Mouse (Mus musculus) liver, embryonic 14.5 days (tissue): ENCODE measurements around the gene Htr2c. TPM values are rescaled to one million over a fixed set of nuclear protein-coding genes. Genes with fewer than 3 reads are reported as not detected.
A peak's percentile ranks its signal among the peaks of the same experiment; 100 is the strongest.

Experiments
- ATAC-seq: fragments of 200-750 bp; cut with Nextera tagmentation; 2 replicates; pipeline ENCODE4 v1.8.0; 2017; ENCODE audit warnings: moderate number of reproducible peaks, mild to moderate bottlenecking, moderate library complexity; ENCODE audit not compliant: insufficient read depth
- DNase-seq, 3 experiments: peaks; one replicate each; pipeline ENCODE4 v3.0.0-alpha.2; 2012 to 2013; ENCODE audit warnings: low read depth in 3 of 3, low spot score in 3 of 3
- H3K27ac ChIP-seq: fragments of 300-500 bp; sonication (generic); 2 replicates; pipeline ENCODE4 v1.5.1; 2014; ENCODE audit warnings: moderate library complexity, mild to moderate bottlenecking, control low read depth, inconsistent platforms
- H3K27me3 ChIP-seq: fragments of 300-500 bp; sonication (generic); 2 replicates; pipeline ENCODE4 v1.6.1; 2014; ENCODE audit warnings: mild to moderate bottlenecking, low read length, moderate library complexity; ENCODE audit not compliant: control insufficient read depth, insufficient read depth
- H3K36me3 ChIP-seq: fragments of 300-500 bp; sonication (generic); replicated peaks from 2 replicates; pipeline ENCODE4 v1.6.1; 2014; ENCODE audit warnings: low read depth; ENCODE audit not compliant: control insufficient read depth, insufficient read depth
- H3K4me1 ChIP-seq, 2 experiments: fragments of 200-500 bp in 1 of 2; fragments of 300-500 bp in 1 of 2; sonication (generic) in 1 of 2; replicated peaks; 2 replicates each; pipeline ENCODE4 v1.6.1; 2012 to 2014; ENCODE audit warnings: antibody characterized with exemption in 1 of 2, inconsistent platforms in 1 of 2, low read length in 1 of 2; ENCODE audit not compliant: control insufficient read depth in 2 of 2, insufficient read depth in 2 of 2
- H3K4me2 ChIP-seq: fragments of 300-500 bp; sonication (generic); 2 replicates; pipeline ENCODE4 v1.6.1; 2014; ENCODE audit warnings: low read depth, mild to moderate bottlenecking, control low read depth, moderate library complexity
- H3K4me3 ChIP-seq, 2 experiments: fragments of 200-500 bp in 1 of 2; fragments of 300-500 bp in 1 of 2; sonication (generic) in 1 of 2; 2 replicates each; pipeline ENCODE4 v1.5.1; 2012 to 2014; ENCODE audit warnings: low read depth in 2 of 2, low read length in 2 of 2, mild to moderate bottlenecking in 2 of 2, control low read depth in 1 of 2, inconsistent platforms in 1 of 2, moderate library complexity in 1 of 2; ENCODE audit not compliant: insufficient read depth in 1 of 2
- H3K9ac ChIP-seq: fragments of 300-500 bp; sonication (generic); replicated peaks from 2 replicates; pipeline ENCODE4 v1.6.1; 2014; ENCODE audit warnings: mild to moderate bottlenecking, control low read depth, moderate library complexity
- H3K9me3 ChIP-seq: fragments of 300-500 bp; sonication (generic); 2 replicates; pipeline ENCODE4 v1.6.1; 2016; ENCODE audit warnings: low read length, mixed read lengths; ENCODE audit not compliant: control insufficient read depth
- CTCF ChIP-seq: IDR thresholded peaks from 2 replicates; pipeline ENCODE4 v1.5.1; 2016; ENCODE audit warnings: antibody characterized with exemption, low read depth, control low read depth
- EP300 ChIP-seq: IDR thresholded peaks from 2 replicates; pipeline ENCODE4 v1.6.1; 2016; ENCODE audit warnings: antibody characterized with exemption, low read depth
- WGBS: fragments of 180-500 bp; shearing (Covaris S2); extraction: QIAGEN DNeasy Blood & Tissue Kit; methylation state at CpG from one replicate; pipeline ENCODE4 v1.1.7; 2014; ENCODE audit not compliant: insufficient replicate concordance; 5-methylcytosine and 5-hydroxymethylcytosine counted together
- polyA plus RNA-seq, 2 experiments: library from polyadenylated mRNA; depleted of rRNA in 1 of 2; stranded (reverse) in 1 of 2; unstranded in 1 of 2; fragments of >200 nt; fragmentation: Nextera tagmentation in 1 of 2; extraction: Ambion mirVana in 1 of 2; gene quantifications; 2 replicates each; pipeline versions ENCODE4 v1.2.1 to v1.2.3; 2012 to 2014

Gene Htr2c
- polyA plus RNA-seq, 2 experiments: not detected

- DNase-seq (no peak), ATAC-seq (no peak)
- H3K4me2 ChIP-seq: no peak overlapping the region
- no peak overlapping the region for H3K27ac ChIP-seq
- no peaks in the 10 kb centered on the region for H3K4me1 ChIP-seq
- H3K9me3 ChIP-seq: no peaks in the 10 kb centered on the region
- H3K27me3 ChIP-seq: no peaks in the 10 kb centered on the region; the same call in 1 of the 2 replicates
- TF ChIP-seq EP300 (no peak), CTCF (no peak)
- WGBS: 61% methylated on average over 1 of the region's 1 CpGs
- H3K9ac ChIP-seq: no peak overlapping the region
- no peak overlapping the region for H3K4me3 ChIP-seq
- H3K36me3 ChIP-seq: no peaks in the 10 kb centered on the region
Observed at GRCm38 (mm10) chrX:146958608-146959007, 3.7 kb upstream of the Htr2c start.

DNA sequence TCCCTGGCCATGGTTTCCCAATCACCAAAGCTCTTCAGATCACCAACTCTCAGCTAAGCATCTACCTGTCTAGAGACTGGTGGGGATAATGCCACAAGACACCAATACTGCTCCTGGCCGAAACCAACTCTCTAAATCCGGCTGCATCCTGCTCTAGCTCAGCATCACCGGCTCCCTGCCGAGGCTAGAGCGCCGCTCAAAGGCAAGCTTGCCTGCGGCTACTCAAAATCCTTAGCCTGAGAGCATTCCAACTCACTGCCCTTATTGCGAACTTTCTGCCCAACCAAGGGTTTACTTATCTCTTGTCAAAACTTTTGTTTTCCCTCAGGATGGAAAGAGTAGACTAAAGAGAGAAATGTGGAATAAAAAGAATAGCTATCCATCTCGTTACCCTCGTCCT is 2.4 kb upstream of the Htr2c start:
- Histone ChIP-seq H3K27ac (no peak overlapping the region), H3K4me3 (no peak overlapping the region), H3K9ac (no peak overlapping the region), H3K36me3 (no peaks in the 10 kb centered on the region), H3K9me3 (no peaks in the 10 kb centered on the region), H3K4me1 (no peaks in the 10 kb centered on the region), H3K27me3 (no peaks in the 10 kb centered on the region; the same call in 1 of the 2 replicates), H3K4me2 (no peak overlapping the region)
- 22% methylated on average over 10 of the region's 10 CpGs for WGBS
- no peak for ATAC-seq
- no peak for TF ChIP-seq CTCF
- TF ChIP-seq EP300: no peak
- DNase-seq: no peak

GRCm38 (mm10) chrX:146962914-146963547 is 718 bp downstream of the Htr2c start:
- Histone ChIP-seq H3K9ac (no peak overlapping the region), H3K36me3 (no peaks in the 10 kb centered on the region), H3K4me3 (no peak overlapping the region), H3K27me3 (no peaks in the 10 kb centered on the region; the same call in 1 of the 2 replicates), H3K4me2 (no peak overlapping the region), H3K9me3 (no peaks in the 10 kb centered on the region), H3K4me1 (no peaks in the 10 kb centered on the region), H3K27ac (no peak overlapping the region)
- ATAC-seq (no peak), DNase-seq (no peak)
- TF ChIP-seq CTCF (no peak), EP300 (no peak)
- 14% methylated on average over 35 of the region's 37 CpGs for WGBS

- H3K9me3 ChIP-seq: no peaks in the 10 kb centered on the region
- 47% methylated on average over 5 of the region's 5 CpGs for WGBS
- no peak overlapping the region for H3K4me2 ChIP-seq
- DNase-seq (no peak), ATAC-seq (no peak)
- no peaks in the 10 kb centered on the region for H3K27me3 ChIP-seq
- no peak overlapping the region for H3K27ac ChIP-seq
- no peaks in the 10 kb centered on the region for H3K4me1 ChIP-seq
- no peak overlapping the region for H3K9ac ChIP-seq
- TF ChIP-seq CTCF: peak; percentile 55
- no peak for TF ChIP-seq EP300
- H3K36me3 ChIP-seq: no peaks in the 10 kb centered on the region
- no peak overlapping the region for H3K4me3 ChIP-seq
Observed at GRCm38 (mm10) chrX:146979931-146980330, 17.6 kb downstream of the Htr2c start.

DNA sequence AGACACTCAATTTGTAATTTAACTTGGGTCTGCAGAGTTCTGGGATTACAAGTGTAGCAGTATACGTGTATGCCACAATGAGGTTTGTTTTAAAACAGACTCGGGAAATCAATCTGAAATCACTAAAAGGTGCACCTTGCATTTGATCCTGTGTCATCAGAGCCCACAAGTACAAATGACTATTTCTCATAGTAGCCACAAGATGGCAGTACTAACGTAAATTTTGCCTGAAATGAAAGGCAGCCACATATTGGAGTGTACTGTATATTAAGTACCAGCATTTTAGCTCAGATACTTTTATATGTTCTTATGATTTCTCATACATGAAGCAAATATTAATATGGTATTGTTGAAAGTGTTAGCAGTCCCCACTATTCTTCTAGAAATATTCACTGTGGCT is 93.4 kb downstream of the Htr2c start:
- H3K4me2 ChIP-seq: no peak overlapping the region
- TF ChIP-seq CTCF: no peak
- TF ChIP-seq EP300: no peak
- no peaks in the 10 kb centered on the region for H3K27me3 ChIP-seq
- ATAC-seq (no peak), DNase-seq (no peak)
- 10% methylated on average over 3 of the region's 3 CpGs for WGBS
- H3K36me3 ChIP-seq: no peaks in the 10 kb centered on the region
- H3K9ac ChIP-seq: no peak overlapping the region
- H3K27ac ChIP-seq: no peak overlapping the region
- H3K9me3 ChIP-seq: no peaks in the 10 kb centered on the region
- no peaks in the 10 kb centered on the region for H3K4me1 ChIP-seq
- no peak overlapping the region for H3K4me3 ChIP-seq
